26 mouse cellular contexts compared by ENCODE assay signal in genomic region chr1:54864928-54865652, GRCm38 (mm10).
DNase-seq lines count a peak whose midpoint lies in the region; ATAC-seq and TF ChIP-seq lines count a peak whose summit lies in the region.
"Had no signal": no experiment of that assay in that cellular context is flagged by ENCODE, and none has a peak within 500 bp of the region (broad histone marks: within the 10 kb centered on the region; RNA-seq: fewer than 3 reads in every experiment).

No protein-coding gene starts in this region.

- TF ChIP-seq EP300 in stomach, postnatal 0 days (optimal IDR thresholded peaks at IDR 0.05) = no peak

- no peak for DNase-seq in heart, postnatal 25 days (ENCODE audit: low spot score)
- no peak for DNase-seq in lung, adult 18-20 months
- DNase-seq in stomach, postnatal 0 days (ENCODE audit: low spot score) = no peak
- DNase-seq in ovary, adult 18-20 months (ENCODE audit: low spot score) = no peak
- DNase-seq: adrenal gland, postnatal 25 days; cerebellum, adult 18-20 months; gastrocnemius, adult 2 months; gastrocnemius, postnatal 36 days; heart, adult 2 months; kidney, adult 18-20 months; kidney, postnatal 36 days; liver; lung, postnatal 10 days; thymus, postnatal 25 days had no signal

- H3K27me3 ChIP-seq in heart, embryonic 15.5 days = no peaks in the 10 kb centered on the region
- H3K27me3 ChIP-seq in lung, embryonic 16.5 days (ENCODE audit: control insufficient read depth, insufficient read depth, low read depth, low read length) = no peaks in the 10 kb centered on the region
- no peaks in the 10 kb centered on the region for H3K27me3 ChIP-seq in stomach, postnatal 0 days (ENCODE audit: control insufficient read depth, insufficient read depth, low read length)
- H3K27me3 ChIP-seq: hindbrain, embryonic 15.5 days; kidney, embryonic 15.5 days; midbrain, embryonic 12.5 days; neural tube, embryonic 13.5 days had no signal

- H3K4me3 ChIP-seq in heart, embryonic 15.5 days = no peak overlapping the region
- no peak overlapping the region for H3K4me3 ChIP-seq in lung, embryonic 16.5 days (ENCODE audit: low read length)
- no peak overlapping the region for H3K4me3 ChIP-seq in stomach, postnatal 0 days (ENCODE audit: low read depth, low read length)
- H3K4me3 ChIP-seq: gastrocnemius, adult 2 months; heart, adult 2 months; hindbrain, embryonic 15.5 days; kidney, embryonic 15.5 days; layer of hippocampus, adult 2 months; left cerebral cortex, adult 2 months; midbrain, embryonic 12.5 days; neural tube, embryonic 13.5 days had no signal

- no peaks in the 10 kb centered on the region for H3K9me3 ChIP-seq in heart, embryonic 15.5 days (replicated peaks)
- H3K9me3 ChIP-seq in lung, embryonic 16.5 days (ENCODE audit: control insufficient read depth, low read length) = no peaks in the 10 kb centered on the region
- H3K9me3 ChIP-seq in stomach, postnatal 0 days (ENCODE audit: control insufficient read depth, low read length) = no peaks in the 10 kb centered on the region
- H3K9me3 ChIP-seq: hindbrain, embryonic 15.5 days; kidney, embryonic 15.5 days; midbrain, embryonic 12.5 days; neural tube, embryonic 13.5 days had no signal

- ATAC-seq in heart, embryonic 15.5 days (replicated peaks; ENCODE audit: insufficient number of reproducible peaks, insufficient read depth, low FRiP score, low read depth) = no peak
- ATAC-seq in lung, embryonic 16.5 days (ENCODE audit: low read depth) = peak; percentile 25; the same call in 1 of the 2 replicates
- peak; percentile 73 for ATAC-seq in granulocyte monocyte progenitor cell, adult 5-6 weeks (replicated peaks; ENCODE audit: poor library complexity, severe bottlenecking)
- no peak for ATAC-seq in stomach, postnatal 0 days (ENCODE audit: low FRiP score, low TSS enrichment)
- ATAC-seq in megakaryocyte-erythroid progenitor cell, adult 5-6 weeks (replicated peaks; ENCODE audit: low FRiP score, low TSS enrichment, poor library complexity, severe bottlenecking) = no peak
- ATAC-seq: forebrain, embryonic 14.5 days had no signal

- H3K27ac ChIP-seq in heart, embryonic 15.5 days = peak overlapping the region; percentile 1; the same call in 1 of the 2 replicates
- no peak overlapping the region for H3K27ac ChIP-seq in lung, embryonic 16.5 days (ENCODE audit: low read length)
- no peak overlapping the region for H3K27ac ChIP-seq in stomach, postnatal 0 days (replicated peaks)
- H3K27ac ChIP-seq: heart, adult 2 months; hindbrain, embryonic 15.5 days; kidney, embryonic 15.5 days; layer of hippocampus, adult 2 months; left cerebral cortex, adult 2 months; liver, embryonic 14.5 days; midbrain, embryonic 12.5 days; neural tube, embryonic 13.5 days had no signal

- no peaks in the 10 kb centered on the region for H3K36me3 ChIP-seq in heart, embryonic 15.5 days
- H3K36me3 ChIP-seq in lung, embryonic 16.5 days (ENCODE audit: control insufficient read depth, insufficient read depth, low read length) = no peaks in the 10 kb centered on the region
- no peaks in the 10 kb centered on the region for H3K36me3 ChIP-seq in stomach, postnatal 0 days (ENCODE audit: control insufficient read depth, insufficient read depth, low read length)
- H3K36me3 ChIP-seq: hindbrain, embryonic 15.5 days; kidney, embryonic 15.5 days; midbrain, embryonic 12.5 days; neural tube, embryonic 13.5 days had no signal

- H3K4me2 ChIP-seq in heart, embryonic 15.5 days = no peak overlapping the region
- no peak overlapping the region for H3K4me2 ChIP-seq in lung, embryonic 16.5 days (ENCODE audit: low read depth, low read length)
- H3K4me2 ChIP-seq in stomach, postnatal 0 days (replicated peaks; ENCODE audit: low read depth) = no peak overlapping the region
- H3K4me2 ChIP-seq: hindbrain, embryonic 15.5 days; kidney, embryonic 15.5 days; midbrain, embryonic 12.5 days; neural tube, embryonic 13.5 days had no signal

- TF ChIP-seq CTCF in stomach, postnatal 0 days (IDR thresholded peaks at IDR 0.05; ENCODE audit: low read depth) = 0 out of 2 replicates have a peak, but pooled peaks have one; percentile 14

- 71% methylated on average over 7 of the region's 7 CpGs for WGBS in heart, embryonic 15.5 days
- WGBS in lung, embryonic 16.5 days = 74% methylated on average over 7 of the region's 7 CpGs
- WGBS in stomach, postnatal 0 days = 80% methylated on average over 7 of the region's 7 CpGs

- intact Hi-C loops in heart, postnatal 25 days (cut with DNase I) = no loop called here

- H3K9ac ChIP-seq in heart, embryonic 15.5 days = no peak overlapping the region
- no peak overlapping the region for H3K9ac ChIP-seq in lung, embryonic 16.5 days (ENCODE audit: low read length)
- no peak overlapping the region for H3K9ac ChIP-seq in stomach, postnatal 0 days (ENCODE audit: low read length)
- H3K9ac ChIP-seq: hindbrain, embryonic 15.5 days; kidney, embryonic 15.5 days; liver, embryonic 14.5 days; midbrain, embryonic 12.5 days; neural tube, embryonic 13.5 days had no signal

- peaks cover 21% of the 10 kb centered on the region for H3K4me1 ChIP-seq in heart, embryonic 15.5 days (replicated peaks)
- H3K4me1 ChIP-seq in lung, embryonic 16.5 days (replicated peaks; ENCODE audit: control insufficient read depth, insufficient read depth, low read length) = peaks cover 17% of the 10 kb centered on the region
- no peaks in the 10 kb centered on the region; the same call in 1 of the 2 replicates for H3K4me1 ChIP-seq in stomach, postnatal 0 days (replicated peaks; ENCODE audit: control insufficient read depth, insufficient read depth)

Comparison
In these comparisons a context has a peak if more than half of its experiments do, and no peak if none do; other contexts are left out.
1. ATAC-seq: peak in lung, embryonic 16.5 days (single experiment) and granulocyte monocyte progenitor cell, adult 5-6 weeks (single experiment); none in heart, embryonic 15.5 days (single experiment), stomach, postnatal 0 days (single experiment) and megakaryocyte-erythroid progenitor cell, adult 5-6 weeks (single experiment).